Mouse (Mus musculus) CD4-positive, CD25-positive, alpha-beta regulatory T cell, adult 2 months (primary cell): Measurements from ENCODE around the gene Fam120b.

Experiments
- DNase-seq: peaks from one replicate; pipeline ENCODE4 v3.0.0-alpha.2; 2012; ENCODE audit warnings: low read depth, low spot score

The Fam120b gene

DNA sequence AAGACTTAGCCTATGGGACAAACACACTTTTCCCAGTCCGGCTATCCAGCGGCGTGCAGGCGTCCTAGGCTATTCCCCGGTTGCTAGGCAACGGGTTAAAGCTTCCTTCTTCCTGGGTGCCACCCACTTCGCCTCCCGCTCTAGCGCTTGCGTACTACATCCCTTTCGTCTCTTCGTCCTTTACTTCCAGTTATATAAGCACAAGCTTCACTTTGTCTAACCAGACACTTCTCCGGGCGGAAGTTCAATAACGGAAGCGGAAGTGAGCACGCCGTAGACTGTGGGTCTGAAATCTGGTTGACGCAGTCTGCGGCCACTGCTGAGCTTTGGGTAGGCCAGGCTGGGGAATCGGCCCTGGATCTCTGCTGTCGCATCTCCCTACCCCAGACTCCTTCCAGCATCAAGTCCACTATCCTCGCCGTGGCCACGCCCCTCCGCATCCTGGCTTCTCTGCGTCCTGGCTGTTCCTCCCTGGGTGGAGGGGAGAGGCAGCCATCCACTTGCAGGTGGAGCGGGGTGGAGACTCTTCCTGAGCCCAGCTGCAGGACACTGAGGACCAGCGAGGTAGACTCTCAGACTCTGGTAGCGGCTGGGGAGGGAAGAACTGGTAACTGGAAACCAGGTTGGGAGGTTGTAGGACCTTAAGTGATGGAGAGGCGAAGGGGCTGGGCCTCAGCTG, at the start of gene Fam120b:
Gene Fam120b (plus strand): TSS at position 206 of the 679 bp plus-strand sequence.
- DNase-seq = peak; percentile 95

DNA sequence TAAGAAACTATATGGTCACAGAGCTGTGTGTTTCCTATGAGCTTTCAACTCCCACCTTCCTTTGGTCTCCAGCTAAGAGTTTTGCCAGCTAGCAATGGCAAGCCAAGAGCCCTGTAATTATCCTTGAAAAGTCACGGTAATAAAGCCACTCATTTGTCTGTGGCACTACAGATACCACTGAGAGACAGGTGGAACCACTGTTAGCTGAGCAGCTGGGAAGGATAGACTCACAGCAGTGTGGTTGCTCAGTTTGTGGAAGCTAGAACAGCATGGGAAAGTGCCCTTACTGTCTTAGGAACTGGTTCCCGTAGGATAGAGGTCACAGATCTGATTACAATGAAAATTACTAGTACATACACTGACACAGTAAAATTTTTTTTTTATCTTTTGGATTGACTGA, 45.9 kb upstream of the Fam120b start:
- DNase-seq = no peak

- DNase-seq = no peak
Measured at GRCm38 (mm10) chr17:15352869-15353610, 43.0 kb upstream of the Fam120b start.

DNA sequence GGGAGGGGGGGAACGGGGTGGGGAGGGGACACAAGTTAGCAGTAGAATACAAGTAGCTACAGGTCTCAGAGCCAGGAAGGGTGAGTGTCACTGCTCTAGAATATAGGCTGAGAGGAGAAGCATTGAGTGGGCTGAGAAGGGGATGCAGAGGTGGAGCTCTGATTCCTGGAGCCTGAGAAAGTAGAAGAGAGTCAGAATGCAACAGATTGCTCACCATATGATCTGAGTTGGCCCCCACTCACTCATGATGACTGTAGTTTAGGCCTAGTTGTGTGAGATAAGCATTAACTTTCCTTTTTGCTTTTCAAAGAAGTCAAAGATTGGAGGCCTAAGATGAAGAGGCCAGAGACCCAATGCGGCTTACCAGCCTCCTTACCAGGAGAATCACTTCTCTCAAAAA, 42.0 kb upstream of the Fam120b start:
- DNase-seq = no peak

- no peak for DNase-seq
Measured at GRCm38 (mm10) chr17:15355072-15355471, 40.9 kb upstream of the Fam120b start.

DNA sequence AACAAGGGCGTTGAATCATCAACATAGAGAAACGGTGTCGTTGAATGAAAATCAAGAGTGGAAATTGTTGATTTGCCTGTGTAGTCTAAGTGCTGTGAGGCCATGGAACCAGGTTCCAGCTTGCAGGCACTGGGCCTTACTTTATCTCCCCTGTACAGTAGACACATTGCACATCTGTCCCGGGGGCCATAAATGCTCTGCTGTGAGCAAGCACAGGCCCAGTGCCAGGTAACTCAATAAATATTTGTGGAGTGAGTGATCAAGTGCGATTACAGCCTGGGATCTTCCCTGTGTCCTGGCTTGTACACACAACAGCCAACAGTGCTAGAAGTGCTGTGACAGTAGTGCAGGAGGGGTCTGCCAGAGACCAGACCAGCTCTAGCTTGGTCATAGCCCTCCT, 39.5 kb upstream of the Fam120b start:
- no peak for DNase-seq

DNA sequence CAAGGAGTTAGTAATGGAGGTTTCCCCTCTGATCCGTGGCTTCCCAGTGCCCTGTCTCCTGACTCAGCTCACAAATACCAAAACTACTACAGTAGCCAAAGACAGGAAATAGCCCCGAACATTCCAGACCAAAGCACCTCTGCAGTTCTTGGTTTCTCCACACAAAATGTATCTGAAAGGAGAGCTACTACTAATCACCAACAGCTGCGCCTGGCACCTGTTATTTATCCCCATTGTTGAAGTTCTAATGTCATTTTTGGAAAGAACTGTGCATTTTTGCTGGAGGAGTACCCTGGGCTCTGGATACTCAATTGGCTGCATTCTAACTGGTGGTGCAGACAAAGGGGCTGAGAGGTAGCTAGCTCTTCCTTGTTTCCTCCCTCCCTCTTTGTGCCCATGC, 38.9 kb upstream of the Fam120b start:
- no peak for DNase-seq

GRCm38 (mm10) chr17:15363656-15364055, 32.3 kb upstream of the Fam120b start:
- DNase-seq = no peak

DNA sequence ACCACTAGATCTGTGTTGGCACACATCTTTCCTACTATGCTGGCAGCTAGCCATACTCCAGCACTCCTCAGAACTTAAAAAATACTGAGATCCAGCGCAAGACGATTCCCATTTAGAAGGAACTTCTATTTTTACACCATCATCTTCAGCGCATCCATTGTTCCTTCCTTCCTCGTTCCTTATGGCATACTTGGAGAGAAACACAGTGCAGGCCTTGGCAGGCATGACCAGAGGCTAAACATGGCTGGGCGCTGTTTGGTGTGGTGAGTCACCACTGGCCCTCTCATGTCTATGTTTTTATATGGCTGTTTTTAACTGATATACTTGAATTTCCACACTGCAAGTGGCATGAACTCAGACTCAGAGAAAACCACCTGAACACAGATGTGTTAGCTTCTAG, 30.4 kb upstream of the Fam120b start:
- no peak for DNase-seq

GRCm38 (mm10) chr17:15370401-15370800, 25.6 kb upstream of the Fam120b start:
- DNase-seq = no peak

GRCm38 (mm10) chr17:15371967-15372835, 23.8 kb upstream of the Fam120b start:
- no peak for DNase-seq

- no peak for DNase-seq
Measured at GRCm38 (mm10) chr17:15372931-15373652, 22.9 kb upstream of the Fam120b start.

DNA sequence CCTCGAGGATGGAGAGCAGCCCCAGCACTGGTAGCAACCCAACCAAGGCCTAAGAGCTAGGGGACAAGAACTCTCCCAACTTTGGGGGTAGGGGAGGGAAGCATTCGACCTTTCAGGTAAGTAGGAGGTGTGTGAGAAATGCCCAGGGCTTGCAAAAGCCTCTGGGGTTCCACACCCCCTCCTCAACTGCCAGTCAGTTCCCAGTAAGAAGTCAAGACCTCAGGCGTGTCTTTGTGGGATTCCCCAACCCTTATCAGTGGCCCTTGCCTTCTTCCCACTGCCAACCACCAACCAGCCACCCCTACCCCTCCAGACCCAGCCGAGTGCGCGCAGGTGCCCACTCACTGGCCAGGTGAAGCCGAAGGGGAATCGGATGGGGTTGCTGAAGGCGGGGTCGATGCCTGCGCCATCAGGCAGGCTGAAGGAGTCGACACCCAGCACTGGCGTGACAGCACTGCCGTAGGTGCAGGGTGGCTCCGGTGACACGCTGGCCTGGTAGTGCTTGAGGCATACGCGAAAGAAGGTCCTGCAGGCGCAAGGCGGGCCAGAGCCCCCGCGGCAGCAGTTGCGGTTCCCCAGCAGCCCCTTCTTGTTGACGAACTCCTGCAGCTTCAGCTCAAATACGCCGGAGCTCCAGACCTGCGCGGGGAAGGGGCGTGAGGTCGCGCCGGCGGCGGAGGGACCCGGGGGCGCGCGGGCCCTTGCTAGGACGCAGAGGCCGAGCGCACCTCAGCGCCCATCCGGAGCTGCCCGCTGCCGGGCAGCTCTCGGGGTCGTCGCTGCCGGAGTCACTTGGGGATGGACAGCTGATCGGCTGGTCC, 21.5 kb upstream of the Fam120b start:
- no peak for DNase-seq

DNA sequence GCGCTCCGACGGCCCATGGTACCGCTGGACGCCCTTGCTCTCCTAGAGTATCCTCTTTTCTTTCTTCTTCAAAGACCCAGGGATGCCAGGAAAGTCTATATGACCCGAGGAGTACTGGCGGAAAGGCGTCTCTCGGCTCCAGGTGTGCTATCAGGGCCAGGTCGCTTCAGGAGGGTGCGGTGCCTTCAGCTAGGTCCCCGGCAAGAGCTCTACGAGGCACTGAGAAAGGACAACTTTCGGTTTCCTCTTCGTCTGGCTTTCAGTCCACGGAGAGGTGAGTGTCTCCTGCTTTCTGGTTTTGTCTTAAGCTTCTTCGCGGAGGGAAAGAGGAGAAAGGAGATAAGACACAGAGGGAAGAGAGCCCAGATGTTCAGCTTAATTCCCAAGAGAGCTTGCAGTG, 20.8 kb upstream of the Fam120b start:
- DNase-seq = peak; percentile 39

- DNase-seq = peak; percentile 35
Measured at GRCm38 (mm10) chr17:15375701-15376493, 20.1 kb upstream of the Fam120b start.

DNA sequence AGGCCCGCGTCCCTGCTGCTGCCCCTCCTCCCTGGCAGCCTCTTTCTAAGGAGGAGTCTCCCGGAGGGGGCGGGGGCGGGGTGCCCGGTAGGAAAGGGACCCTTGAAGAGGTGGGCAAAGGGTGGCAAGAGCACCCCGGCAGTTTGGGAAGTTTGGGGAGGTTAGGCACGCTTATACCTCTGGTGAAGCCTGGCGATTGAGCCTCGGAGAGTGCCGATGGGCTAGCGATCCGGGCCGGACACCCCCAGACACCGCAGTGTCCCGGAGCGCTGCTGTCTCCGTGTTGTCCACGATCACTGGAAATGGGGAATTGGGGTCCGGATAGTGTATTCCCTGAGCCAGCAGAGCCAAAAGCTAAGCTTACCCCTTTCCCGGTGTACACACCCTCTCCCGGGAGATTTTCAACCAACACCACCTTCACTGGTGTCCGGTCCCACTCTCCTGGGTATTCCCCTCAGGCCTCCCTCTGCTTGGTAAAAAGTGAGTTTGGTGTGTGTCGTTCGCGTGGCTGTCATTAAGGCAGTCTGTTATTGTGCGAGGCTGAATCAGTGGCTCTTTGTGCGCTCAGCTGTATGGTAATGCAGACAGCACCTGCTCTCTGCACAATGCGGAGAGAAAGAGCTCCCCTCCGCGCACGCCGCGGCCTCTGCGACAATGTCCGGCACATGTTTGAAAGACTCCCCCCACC, 19.4 kb upstream of the Fam120b start, which contains the start of gene Dll1:
Gene Dll1 (minus strand): TSS at position 379 of the 688 bp plus-strand sequence.
- DNase-seq = peak; percentile 15

DNA sequence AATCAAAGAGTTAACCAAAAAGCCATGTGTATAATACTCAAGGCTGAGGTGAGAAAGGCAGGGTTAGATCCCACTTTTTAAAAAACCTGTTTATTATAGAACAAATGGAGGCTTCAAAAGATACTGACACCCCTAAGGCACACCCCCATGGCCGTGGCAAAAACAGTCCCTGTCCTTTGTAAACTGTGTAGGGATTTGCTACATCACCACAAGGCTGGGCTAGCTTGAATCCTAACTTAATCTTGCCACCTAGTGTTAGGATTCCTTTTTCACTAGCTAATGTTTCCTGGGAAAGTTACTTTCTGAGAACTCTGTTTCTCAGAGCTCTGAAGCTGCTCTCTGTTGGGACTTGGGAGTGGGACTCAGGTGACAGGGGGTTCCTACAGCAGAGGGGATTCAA, 18.1 kb upstream of the Fam120b start:
- DNase-seq = no peak

DNA sequence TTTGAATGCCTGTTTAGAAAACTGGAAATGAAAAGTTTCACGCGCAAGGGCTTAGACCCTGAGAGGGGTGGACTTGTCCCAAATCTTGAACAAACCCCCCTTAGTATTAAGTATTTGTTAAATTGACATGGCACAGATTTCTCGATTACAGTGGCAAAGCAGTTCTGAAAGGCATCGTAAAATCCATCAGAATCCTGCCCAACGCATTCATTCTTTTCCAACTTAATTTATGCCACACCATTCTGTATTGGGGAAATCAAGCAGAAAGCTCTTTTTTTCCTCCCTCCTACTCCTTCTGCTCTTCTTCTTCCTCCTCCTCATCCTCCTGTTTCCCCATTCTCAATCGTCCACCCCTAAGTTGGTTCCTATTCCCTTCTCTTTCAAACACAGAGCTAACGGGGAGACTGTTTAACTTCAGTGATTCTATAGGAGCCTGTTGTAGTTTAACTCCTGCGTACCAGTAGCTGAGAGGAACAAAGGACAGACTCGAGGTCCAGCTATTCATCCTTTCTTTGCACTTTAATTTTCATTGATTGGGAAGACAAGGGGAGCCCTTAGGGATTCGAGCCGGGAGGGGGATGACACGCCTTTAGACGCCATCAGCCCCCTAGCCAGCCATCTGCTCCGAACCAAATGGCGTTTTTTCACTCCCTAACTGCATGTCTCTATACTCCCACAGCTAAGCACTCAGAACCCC, 17.4 kb upstream of the Fam120b start:
- no peak for DNase-seq
